25 mouse cellular contexts compared by ENCODE assay signal in the genomic region with DNA sequence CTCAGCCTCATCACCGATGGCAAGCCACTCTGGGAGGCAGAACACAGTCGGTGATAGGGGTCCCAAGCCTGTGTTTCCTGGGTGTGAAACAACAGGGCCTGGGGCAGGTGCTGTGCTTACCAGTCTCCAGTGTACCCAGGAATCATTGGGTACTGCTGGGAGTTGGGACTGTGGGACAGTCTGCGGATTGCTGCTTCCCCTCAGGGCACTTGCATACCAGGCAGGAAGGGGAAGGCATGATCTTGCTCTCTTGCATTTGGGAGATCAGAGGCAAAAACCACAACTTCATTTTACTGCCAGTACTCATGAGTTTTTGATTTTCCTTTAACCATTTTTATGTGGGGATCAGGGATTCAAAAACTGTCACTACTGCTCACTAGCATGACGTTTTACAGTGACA. TPM values are rescaled to one million over a fixed set of nuclear protein-coding genes. Genes with fewer than 3 reads are reported as not detected.
DNase-seq lines count a peak whose midpoint lies in the region; ATAC-seq lines count a peak whose summit lies in the region.
"Had no signal": no experiment of that assay in that cellular context is flagged by ENCODE, and none has a peak within 500 bp of the region (broad histone marks: within the 10 kb centered on the region; RNA-seq: fewer than 3 reads in every experiment).

No protein-coding gene starts in this region.

- H3K9ac ChIP-seq in limb, embryonic 15.5 days: no peak overlapping the region
- H3K9ac ChIP-seq in stomach, embryonic 15.5 days: no peak overlapping the region
- H3K9ac ChIP-seq in kidney, embryonic 16.5 days (replicated peaks; ENCODE audit: low read length): no peak overlapping the region
- H3K9ac ChIP-seq: limb, embryonic 12.5 days; liver, embryonic 12.5 days; midbrain, embryonic 12.5 days; neural tube, embryonic 15.5 days had no signal

- H3K27me3 ChIP-seq in limb, embryonic 15.5 days: no peaks in the 10 kb centered on the region
- no peaks in the 10 kb centered on the region for H3K27me3 ChIP-seq in limb, embryonic 10.5 days (ENCODE audit: low read depth, poor library complexity, severe bottlenecking)
- H3K27me3 ChIP-seq in stomach, embryonic 15.5 days (replicated peaks): no peaks in the 10 kb centered on the region
- no peaks in the 10 kb centered on the region for H3K27me3 ChIP-seq in kidney, embryonic 16.5 days (ENCODE audit: insufficient read depth, low read length)
- H3K27me3 ChIP-seq: limb, embryonic 12.5 days; liver, embryonic 12.5 days; midbrain, embryonic 12.5 days; neural tube, embryonic 15.5 days had no signal

- peaks cover 8% of the 10 kb centered on the region; the same call in 1 of the 2 replicates for H3K4me1 ChIP-seq in limb, embryonic 15.5 days
- no peaks in the 10 kb centered on the region for H3K4me1 ChIP-seq in limb, embryonic 10.5 days
- H3K4me1 ChIP-seq in stomach, embryonic 15.5 days: 0 out of 2 replicates have a peak, but pooled peaks cover 5% of the 10 kb centered on the region
- peaks cover 5% of the 10 kb centered on the region; the same call in 1 of the 2 replicates for H3K4me1 ChIP-seq in kidney, embryonic 16.5 days (ENCODE audit: insufficient read depth, low read length)
- H3K4me1 ChIP-seq: forebrain, embryonic 10.5 days; limb, embryonic 12.5 days; midbrain, embryonic 12.5 days; neural tube, embryonic 15.5 days had no signal

- no peaks in the 10 kb centered on the region for H3K36me3 ChIP-seq in limb, embryonic 15.5 days
- no peaks in the 10 kb centered on the region for H3K36me3 ChIP-seq in limb, embryonic 10.5 days
- H3K36me3 ChIP-seq in stomach, embryonic 15.5 days: no peaks in the 10 kb centered on the region
- no peaks in the 10 kb centered on the region for H3K36me3 ChIP-seq in kidney, embryonic 16.5 days (ENCODE audit: insufficient read depth, low read length)
- H3K36me3 ChIP-seq: forebrain, embryonic 10.5 days; limb, embryonic 12.5 days; liver, embryonic 12.5 days; midbrain, embryonic 12.5 days; neural tube, embryonic 15.5 days had no signal

- ATAC-seq in frontal cortex, adult (ENCODE audit: low TSS enrichment): peak; percentile 17; the same call in 1 of the 2 replicates
- ATAC-seq in limb, embryonic 15.5 days (ENCODE audit: insufficient number of reproducible peaks, low FRiP score, low TSS enrichment, low read depth): no peak
- peak; percentile 71 to 82 for ATAC-seq in hematopoietic stem cell, adult 5-6 weeks (replicated peaks in 1 of 2; ENCODE audit: insufficient read depth in 1 of 2, low FRiP score in 2 of 2, low TSS enrichment in 1 of 2, low read depth in 1 of 2, poor library complexity in 2 of 2, severe bottlenecking in 2 of 2)
- no peak for ATAC-seq in stomach, embryonic 15.5 days (ENCODE audit: insufficient read depth, low FRiP score, low read depth)
- ATAC-seq in kidney, embryonic 16.5 days (ENCODE audit: low FRiP score, low TSS enrichment): no peak
- ATAC-seq: CD4-positive, CD25-positive, alpha-beta regulatory T cell, adult 4 months; liver, embryonic 12.5 days had no signal

- no peak overlapping the region for H3K4me2 ChIP-seq in limb, embryonic 15.5 days
- no peak overlapping the region for H3K4me2 ChIP-seq in stomach, embryonic 15.5 days
- no peak overlapping the region for H3K4me2 ChIP-seq in kidney, embryonic 16.5 days (replicated peaks; ENCODE audit: low read depth, low read length)
- H3K4me2 ChIP-seq: limb, embryonic 12.5 days; liver, embryonic 12.5 days; midbrain, embryonic 12.5 days; neural tube, embryonic 15.5 days had no signal

- WGBS in limb, embryonic 15.5 days: 53% methylated on average over 4 of the region's 4 CpGs
- 92% methylated on average over 4 of the region's 4 CpGs for WGBS in limb, embryonic 10.5 days
- 85% methylated on average over 4 of the region's 4 CpGs for WGBS in stomach, embryonic 15.5 days
- WGBS in kidney, embryonic 16.5 days: 84% methylated on average over 4 of the region's 4 CpGs

- H3K27ac ChIP-seq in limb, embryonic 15.5 days: 0 out of 2 replicates have a peak overlapping the region, but pooled peaks have one; percentile 22
- no peak overlapping the region for H3K27ac ChIP-seq in limb, embryonic 10.5 days
- peak overlapping the region; percentile 63; the same call in 1 of the 2 replicates for H3K27ac ChIP-seq in stomach, embryonic 15.5 days
- H3K27ac ChIP-seq in kidney, embryonic 16.5 days (ENCODE audit: low read length): no peak overlapping the region
- H3K27ac ChIP-seq: forebrain, embryonic 10.5 days; limb, embryonic 12.5 days; liver, embryonic 12.5 days; midbrain, embryonic 12.5 days; neural tube, embryonic 15.5 days had no signal

- DNase-seq in frontal cortex, postnatal 10 days (ENCODE audit: low spot score in 2 of 2): no peak
- DNase-seq in limb, embryonic 10.5 days (ENCODE audit: low spot score): no peak
- DNase-seq in embryo, embryonic 10 days (ENCODE audit: low spot score): no peak
- DNase-seq: cerebellum, adult 11 months; embryo, embryonic 11 days; heart, postnatal 4 days; thymus, adult 18-20 months; thymus, postnatal 4 days had no signal

- H3K4me3 ChIP-seq in limb, embryonic 15.5 days: no peak overlapping the region
- H3K4me3 ChIP-seq in limb, embryonic 10.5 days: no peak overlapping the region
- H3K4me3 ChIP-seq in stomach, embryonic 15.5 days (replicated peaks): no peak overlapping the region
- H3K4me3 ChIP-seq in kidney, embryonic 16.5 days (ENCODE audit: low read length): no peak overlapping the region
- H3K4me3 ChIP-seq: forebrain, embryonic 10.5 days; limb, embryonic 12.5 days; liver, embryonic 12.5 days; midbrain, embryonic 12.5 days; neural tube, embryonic 15.5 days had no signal

- H3K9me3 ChIP-seq in limb, embryonic 15.5 days: no peaks in the 10 kb centered on the region
- H3K9me3 ChIP-seq in limb, embryonic 10.5 days (replicated peaks): no peaks in the 10 kb centered on the region
- H3K9me3 ChIP-seq in stomach, embryonic 15.5 days: no peaks in the 10 kb centered on the region
- H3K9me3 ChIP-seq in kidney, embryonic 16.5 days (ENCODE audit: low read length): no peaks in the 10 kb centered on the region
- H3K9me3 ChIP-seq: forebrain, embryonic 10.5 days; liver, embryonic 12.5 days; midbrain, embryonic 12.5 days; neural tube, embryonic 15.5 days had no signal

RNA-seq across cellular contexts. Expression of a gene that starts 21.5 kb away (rescaled TPM):
- polyA plus RNA-seq in limb, embryonic 15.5 days (2015; fragmentation: Nextera tagmentation; extraction: Ambion mirVana): 2.4 and 2.5 TPM in 2 replicates
- polyA plus RNA-seq in limb, embryonic 10.5 days (2016; fragmentation: Nextera tagmentation; extraction: Ambion mirVana): 0.28 and 0.35 TPM in 2 replicates
- total RNA-seq in hematopoietic stem cell, adult 5-6 weeks (2017): 0.25 and 0.30 TPM in 2 replicates
- polyA plus RNA-seq in stomach, embryonic 15.5 days (2015; fragmentation: Nextera tagmentation; extraction: Ambion mirVana): 55.7 and 61.3 TPM in 2 replicates
- polyA plus RNA-seq in kidney, embryonic 16.5 days (2015; fragmentation: Nextera tagmentation; extraction: Ambion mirVana): 12.3 and 13.1 TPM in 2 replicates
- polyA plus RNA-seq: CD4-positive, CD25-positive, alpha-beta regulatory T cell, adult 4 months had no signal

RNA-seq across cellular contexts. Expression of a gene that starts 36.8 kb away (rescaled TPM):
- polyA plus RNA-seq in limb, embryonic 15.5 days (2015; fragmentation: Nextera tagmentation; extraction: Ambion mirVana): not detected in 2 replicates
- polyA plus RNA-seq in limb, embryonic 10.5 days (2016; fragmentation: Nextera tagmentation; extraction: Ambion mirVana): not detected in 2 replicates
- not detected in 2 replicates for total RNA-seq in hematopoietic stem cell, adult 5-6 weeks (2017)
- polyA plus RNA-seq in stomach, embryonic 15.5 days (2015; fragmentation: Nextera tagmentation; extraction: Ambion mirVana): 0.81 and 1.3 TPM in 2 replicates
- 0.58 and 0.67 TPM in 2 replicates for polyA plus RNA-seq in kidney, embryonic 16.5 days (2015; fragmentation: Nextera tagmentation; extraction: Ambion mirVana)
- total RNA-seq: adrenal gland, postnatal 4 days; gastrocnemius, postnatal 25 days; heart, adult 8-10 months; heart, postnatal 4 days; layer of hippocampus, postnatal 10 days; megakaryocyte, adult 5-6 weeks had no signal
- polyA plus RNA-seq: CD4-positive, CD25-positive, alpha-beta regulatory T cell, adult 4 months; hindbrain, embryonic 16.5 days; limb, embryonic 12.5 days; liver, embryonic 12.5 days; midbrain, embryonic 12.5 days; neural tube, embryonic 15.5 days had no signal

Comparison
In these comparisons a context has a peak if more than half of its experiments do, and no peak if none do; other contexts are left out.
1. H3K27ac ChIP-seq: peak in limb, embryonic 15.5 days (single experiment) and stomach, embryonic 15.5 days (single experiment); none in limb, embryonic 10.5 days (single experiment) and kidney, embryonic 16.5 days (single experiment).
2. ATAC-seq: peak in frontal cortex, adult (single experiment) and hematopoietic stem cell, adult 5-6 weeks (2 of 2); none in limb, embryonic 15.5 days (single experiment), stomach, embryonic 15.5 days (single experiment) and kidney, embryonic 16.5 days (single experiment).